Mouse (Mus musculus) G1E-ER4 (cell line): ENCODE measurements around the gene Ager. TPM values are rescaled to one million over a fixed set of nuclear protein-coding genes. Genes with fewer than 3 reads are reported as not detected.
A peak's percentile ranks its signal among the peaks of the same experiment; 100 is the strongest.

Experiments
- GATA1 ChIP-seq: IDR thresholded peaks from one replicate; pipeline ENCODE4 v1.8.0; 2012; ENCODE audit warnings: low read length, inconsistent platforms
- polyA plus RNA-seq: library from polyadenylated mRNA; stranded (reverse); fragments of >175 nt; gene quantifications from 2 replicates; pipeline ENCODE4 v1.2.3, GENCODE M21; 2012

Gene Ager
- polyA plus RNA-seq, 1 experiment: 4.7 TPM

DNA sequence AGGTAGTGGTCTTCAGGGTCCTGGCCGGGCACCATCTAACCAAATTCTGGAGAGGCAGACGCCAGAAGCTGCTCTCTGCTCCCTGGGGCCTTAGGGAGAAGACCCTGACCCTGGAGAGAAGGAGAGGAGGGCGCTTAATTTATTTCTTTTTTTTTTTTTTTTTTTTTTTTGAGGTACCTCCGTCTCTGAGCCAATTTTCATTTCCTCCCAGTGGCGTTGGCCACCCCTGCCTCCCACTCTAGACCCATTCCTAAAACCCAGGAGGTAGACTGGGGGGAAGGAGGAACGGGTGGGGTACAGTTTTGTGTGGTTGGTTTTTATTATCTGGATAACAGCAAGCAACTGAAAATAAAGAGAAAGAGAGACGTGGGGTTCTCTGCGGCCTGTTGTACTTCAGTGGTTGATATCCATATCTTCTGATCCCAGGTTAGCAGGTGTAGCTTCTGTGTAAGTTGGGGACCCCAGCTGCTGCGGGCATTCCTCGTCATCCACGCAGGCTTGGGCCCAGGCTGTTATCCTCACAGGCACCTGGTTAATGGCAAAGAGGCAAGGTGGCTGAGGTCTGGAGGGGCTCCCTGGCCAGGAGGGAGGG, 15.5 kb downstream of the Ager start:
- peak; percentile 42 for TF ChIP-seq GATA1

- no peak for TF ChIP-seq GATA1
Measured at GRCm38 (mm10) chr17:34613830-34614229, 16.2 kb downstream of the Ager start.

DNA sequence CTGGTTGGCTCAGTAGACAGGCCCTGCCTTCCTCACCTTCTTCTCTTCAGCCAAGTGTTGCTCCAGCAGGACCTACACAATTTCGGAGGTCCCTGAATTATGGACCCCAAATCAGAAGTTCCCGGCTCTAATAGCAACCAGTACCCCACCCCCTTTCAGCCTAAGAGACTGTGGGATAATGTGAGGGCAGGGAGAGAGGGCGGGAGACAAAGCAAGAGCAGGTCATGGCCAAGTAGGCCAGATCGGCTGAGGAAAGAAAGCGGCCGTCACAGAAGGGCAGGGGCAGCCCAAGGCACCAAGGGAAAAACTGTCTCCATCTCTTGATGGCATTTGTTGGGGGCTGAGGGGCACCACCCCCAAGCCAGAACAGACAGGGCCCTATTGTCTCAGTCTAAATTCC, 18.2 kb downstream of the Ager start, which contains the start of gene Egfl8:
Gene Egfl8, minus strand, starts transcription at position 101 of the 400 bp plus-strand sequence.
- no peak for TF ChIP-seq GATA1

DNA sequence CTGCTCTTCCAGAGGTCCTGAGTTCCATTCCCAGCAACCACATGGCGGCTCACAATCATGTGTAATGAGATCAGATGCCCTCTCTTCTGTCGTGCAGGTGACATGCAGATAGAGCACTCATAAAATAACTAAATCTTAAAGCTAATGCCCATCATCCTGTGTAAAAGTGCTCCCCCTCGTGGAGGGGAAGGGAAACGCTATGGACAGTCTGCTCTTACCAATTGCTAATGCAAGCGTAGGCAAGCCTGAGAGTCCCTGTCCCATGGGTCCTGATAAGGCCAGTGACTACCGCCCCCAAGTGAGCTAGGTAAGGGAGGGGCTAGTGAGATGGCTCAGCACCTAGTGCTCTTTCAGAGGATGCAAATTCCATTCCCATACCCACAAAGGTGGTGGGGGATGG, 21.3 kb downstream of the Ager start:
- no peak for TF ChIP-seq GATA1

- TF ChIP-seq GATA1: no peak
Measured at GRCm38 (mm10) chr17:34621006-34621405, 23.3 kb downstream of the Ager start.

- TF ChIP-seq GATA1: no peak
Measured at GRCm38 (mm10) chr17:34623161-34623560, 25.5 kb downstream of the Ager start.

DNA sequence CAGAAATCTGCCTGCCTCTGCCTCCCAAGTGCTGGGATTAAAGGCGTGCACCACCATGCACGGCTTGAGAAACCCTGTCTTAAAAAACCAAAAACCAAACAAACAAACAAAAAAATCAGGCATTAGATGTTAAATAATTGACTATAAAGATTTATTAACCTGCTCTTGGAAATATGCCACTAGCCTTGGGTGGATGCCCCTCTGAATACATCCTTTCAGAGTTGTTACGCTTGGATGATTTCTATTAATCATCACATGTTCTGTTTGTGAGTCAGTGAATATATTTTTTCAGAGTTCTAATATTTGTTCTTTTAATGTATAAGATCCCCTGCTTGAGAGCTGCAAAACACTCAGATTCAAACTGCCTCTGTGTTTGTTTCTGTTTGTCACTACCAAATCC, 27.3 kb downstream of the Ager start:
- TF ChIP-seq GATA1: no peak

- TF ChIP-seq GATA1: no peak
Measured at GRCm38 (mm10) chr17:34626062-34626772, 28.6 kb downstream of the Ager start.

GRCm38 (mm10) chr17:34626773-34627092, 29.1 kb downstream of the Ager start:
- no peak for TF ChIP-seq GATA1

- TF ChIP-seq GATA1: no peak
Measured at GRCm38 (mm10) chr17:34627093-34627942, 29.7 kb downstream of the Ager start.

DNA sequence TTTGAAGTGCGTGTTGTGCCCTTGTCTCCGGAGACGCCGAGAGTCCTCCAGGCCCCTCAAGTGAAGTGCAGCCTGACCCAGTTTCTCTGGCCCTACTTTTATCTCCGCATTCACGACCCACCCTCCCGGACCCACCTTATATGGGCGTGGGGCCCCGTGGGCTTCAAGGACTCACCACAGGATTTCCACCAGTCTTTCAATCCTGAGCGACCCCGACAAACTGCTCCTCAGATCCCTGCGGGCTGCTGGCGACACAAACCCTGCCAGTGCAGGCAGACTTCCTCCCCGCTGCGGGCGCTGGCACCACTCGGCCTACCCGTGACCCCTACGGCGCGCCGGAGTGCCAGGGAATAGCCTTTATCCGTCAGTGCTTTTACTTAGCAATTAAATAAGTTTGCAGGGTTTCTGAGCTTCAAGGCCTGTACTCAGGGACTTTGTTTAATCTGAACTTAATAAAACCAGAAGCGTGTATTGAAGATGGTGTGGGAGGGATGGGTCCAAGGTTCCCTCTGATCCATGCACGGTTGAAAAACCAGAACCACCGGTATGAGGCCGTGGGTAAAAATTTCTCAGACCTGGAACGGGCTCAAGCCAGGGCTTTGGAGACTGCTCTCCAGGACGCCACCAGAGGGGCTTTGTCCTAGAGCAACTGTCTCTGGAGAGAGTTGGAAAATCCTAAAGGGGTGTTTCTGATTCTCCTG, 30.4 kb downstream of the Ager start, which contains the start of gene Ppt2:
Gene Ppt2, minus strand, starts transcription at position 568 of the 701 bp plus-strand sequence.
- TF ChIP-seq GATA1: no peak

DNA sequence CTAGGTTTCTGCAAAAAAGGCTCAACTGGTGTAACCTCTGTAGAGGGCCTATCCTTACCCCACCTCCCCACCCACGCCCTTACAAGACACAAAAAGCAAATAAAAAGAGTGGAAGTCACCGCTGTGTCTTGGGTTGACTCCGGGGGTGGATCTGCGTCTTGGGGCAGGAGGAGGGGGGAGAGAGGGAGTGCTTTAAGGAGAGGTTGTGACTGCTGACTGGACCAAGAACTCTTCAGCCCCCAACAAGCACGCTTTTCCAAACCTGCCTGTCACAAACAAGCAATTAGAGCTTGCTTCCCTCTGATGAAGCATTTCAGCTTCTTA, 30.9 kb downstream of the Ager start:
- no peak for TF ChIP-seq GATA1

DNA sequence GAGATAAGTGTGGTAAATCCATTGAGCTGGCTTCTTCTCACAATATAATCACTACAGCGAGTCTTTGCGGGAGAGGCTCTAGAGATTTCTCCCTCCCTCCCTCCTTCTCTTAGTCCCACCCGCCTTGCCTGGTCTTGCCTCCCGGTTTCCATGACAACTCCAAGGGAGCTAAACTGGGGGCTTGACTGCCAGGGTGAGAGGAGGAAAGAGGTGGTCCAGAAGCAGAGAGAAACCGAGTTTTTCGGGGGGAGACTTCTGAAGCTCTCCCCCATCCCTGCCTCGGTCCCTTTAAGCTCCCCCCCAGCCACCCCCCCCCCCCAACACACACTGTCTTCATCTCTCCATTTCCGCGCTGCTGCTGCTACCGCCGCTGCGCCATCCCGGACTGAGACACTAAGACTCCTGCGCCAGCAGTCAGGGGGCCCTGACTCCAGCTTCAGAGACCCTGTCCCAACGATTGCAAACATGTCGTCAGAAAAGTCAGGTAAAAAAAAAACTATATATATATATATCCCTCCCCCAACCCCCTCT, 31.6 kb downstream of the Ager start, which contains the start of gene Prrt1:
Gene Prrt1, plus strand, starts transcription at position 313 of the 531 bp plus-strand sequence.
- no peak for TF ChIP-seq GATA1

- TF ChIP-seq GATA1: no peak
Measured at GRCm38 (mm10) chr17:34629796-34630603, 32.3 kb downstream of the Ager start.
